Mouse (Mus musculus): ENCODE measurements around the gene Gnl1.
A peak's percentile ranks its signal among the peaks of the same experiment; 100 is the strongest.
"Not testable (repeated sequence)": the region's sequence is repeated elsewhere in the genome, so short reads cannot be mapped to it uniquely, and the experiment has no call there.

The Gnl1 gene

DNA sequence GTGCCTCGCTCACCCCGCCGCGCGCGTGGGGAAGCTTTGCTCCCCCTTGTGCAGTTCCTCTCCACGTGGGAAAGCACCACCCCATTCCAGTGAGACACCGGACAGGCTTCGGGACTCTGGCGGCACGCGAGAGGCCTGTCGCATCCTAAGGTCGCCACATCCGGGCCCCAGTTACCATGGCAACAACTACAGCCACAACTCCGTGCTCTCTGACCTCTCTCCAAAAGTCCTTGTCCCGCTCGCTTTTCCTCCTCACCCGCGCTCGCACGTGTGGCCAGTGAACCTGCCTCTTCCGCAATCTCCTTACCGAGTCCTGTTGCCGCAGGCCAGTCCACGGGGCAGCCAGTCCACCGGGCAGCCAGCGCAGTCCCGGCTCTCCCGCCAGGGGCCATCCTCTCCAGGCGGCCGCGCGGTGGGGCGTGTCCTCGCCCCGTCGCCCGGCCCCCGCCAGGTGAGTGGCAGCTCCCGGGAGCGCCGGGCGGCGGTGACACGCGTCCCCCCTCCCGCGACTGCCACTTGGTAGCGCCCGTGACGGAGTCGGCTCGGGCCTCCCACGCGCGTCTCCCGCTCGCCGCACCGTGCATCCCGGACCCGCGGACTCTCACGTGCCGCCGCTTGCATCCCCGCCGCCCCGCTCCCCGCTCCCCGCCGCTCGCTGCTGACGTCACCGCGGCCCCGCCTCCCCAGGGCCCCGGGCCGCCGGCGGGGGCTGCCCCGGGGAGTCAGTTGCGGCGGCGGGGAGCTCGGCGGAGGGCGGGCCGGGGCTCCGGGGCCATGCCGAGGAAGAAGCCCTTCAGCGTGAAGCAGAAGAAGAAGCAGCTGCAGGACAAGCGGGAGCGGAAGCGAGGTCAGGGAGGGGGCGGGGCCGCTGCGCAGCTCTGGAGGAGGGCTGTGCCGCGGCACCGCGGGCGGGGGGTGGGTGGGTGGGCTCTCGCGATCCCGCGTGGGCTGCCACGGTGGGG, at the start of gene Gnl1, which contains the start of gene Prr3:
Gnl1 (plus strand) TSS at position 451 of the 962 bp plus-strand sequence.
Prr3 (minus strand) TSS at position 836 of the 962 bp plus-strand sequence.
- DNase-seq (ENCODE audit: low spot score in 2 of 2): peak; percentile 90 to 95

DNA sequence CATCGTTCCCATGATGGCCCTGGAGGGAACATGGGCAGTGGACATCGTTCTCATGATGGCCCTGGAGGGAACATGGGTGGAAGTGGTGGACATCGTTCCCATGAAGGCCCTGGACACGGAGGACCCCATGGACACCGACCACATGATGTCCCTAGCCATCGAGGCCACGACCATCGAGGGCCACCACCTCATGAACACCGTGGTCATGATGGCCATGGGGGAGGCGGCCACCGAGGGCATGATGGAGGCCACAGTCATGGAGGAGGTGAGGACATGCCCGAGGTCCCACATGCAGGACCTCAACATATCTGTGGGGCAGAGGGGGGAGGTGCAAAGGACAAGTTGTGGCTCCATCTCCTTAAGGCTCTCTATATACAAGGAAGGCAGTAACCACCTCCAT, 49.0 kb upstream of the Gnl1 start:
- DNase-seq (ENCODE audit: low spot score in 2 of 2): no peak

DNA sequence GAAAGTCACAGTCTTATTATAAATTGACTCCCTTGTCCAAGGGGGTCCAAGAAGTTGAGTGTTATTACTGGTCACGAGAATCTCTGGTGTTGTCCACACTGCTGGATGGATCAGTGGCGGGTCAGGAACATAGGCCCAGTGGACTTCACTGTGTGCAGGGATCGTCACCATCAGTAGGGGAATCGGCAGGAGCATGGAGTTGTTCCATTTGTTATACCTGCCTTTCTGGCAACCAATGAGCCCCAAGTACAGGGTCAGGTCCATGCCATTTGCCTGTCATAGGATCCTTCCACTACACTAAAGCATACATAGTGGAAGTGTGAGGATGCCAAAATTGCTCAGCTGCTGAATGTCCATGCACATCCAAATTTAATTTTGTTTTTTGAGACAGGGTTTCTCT, 47.0 kb upstream of the Gnl1 start:
- no peak for DNase-seq (ENCODE audit: low spot score in 2 of 2)

DNA sequence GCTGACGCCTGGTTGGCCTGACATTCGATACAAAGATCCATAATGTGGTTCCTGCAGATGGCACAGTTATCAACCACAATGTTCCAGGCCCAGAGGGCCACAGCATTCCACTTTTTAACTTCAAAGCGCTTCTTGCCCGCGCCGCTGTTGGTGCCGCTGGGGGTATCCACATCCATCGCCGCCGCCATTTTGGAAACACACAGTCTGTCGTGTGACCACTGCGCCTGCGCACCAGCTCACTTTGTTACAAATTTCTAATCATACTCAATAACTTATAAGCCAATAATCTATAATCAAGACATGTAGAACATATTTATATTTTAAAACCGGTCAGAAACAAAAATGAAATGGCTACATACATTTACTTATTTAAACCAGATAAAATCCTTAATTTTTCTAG, 43.9 kb upstream of the Gnl1 start:
- DNase-seq (ENCODE audit: low spot score in 2 of 2): not testable (repeated sequence)

DNA sequence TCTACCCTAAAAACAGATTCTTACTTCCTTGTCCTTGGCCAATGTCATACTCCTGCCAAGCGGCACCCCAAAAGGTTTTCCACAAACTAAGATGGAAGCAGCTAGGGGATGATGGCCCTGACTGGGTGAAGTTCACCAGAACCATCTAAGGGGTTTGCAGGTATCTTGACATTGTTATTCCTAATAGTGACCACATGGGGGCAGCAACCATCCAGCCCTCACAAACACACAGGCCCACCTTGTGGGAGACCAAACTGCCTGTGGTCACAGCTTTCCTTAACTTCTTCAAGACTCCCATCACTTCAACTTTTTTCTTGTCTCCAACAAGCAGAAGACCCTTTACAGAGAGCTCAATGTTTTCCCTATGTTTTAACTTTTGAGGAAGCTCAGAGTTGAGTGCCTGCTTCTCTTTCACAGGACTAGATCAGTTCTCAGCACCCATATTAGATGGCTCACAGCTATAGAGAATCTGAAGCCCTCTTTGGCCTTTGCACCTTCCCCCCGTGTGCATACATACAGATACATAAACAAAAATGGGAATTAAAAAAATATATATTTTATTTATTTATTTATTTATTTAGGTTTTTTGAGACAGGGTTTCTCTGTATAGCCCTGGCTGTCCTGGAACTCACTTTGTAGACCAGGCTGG, 41.8 kb upstream of the Gnl1 start:
- no peak for DNase-seq (ENCODE audit: low spot score in 2 of 2)

DNA sequence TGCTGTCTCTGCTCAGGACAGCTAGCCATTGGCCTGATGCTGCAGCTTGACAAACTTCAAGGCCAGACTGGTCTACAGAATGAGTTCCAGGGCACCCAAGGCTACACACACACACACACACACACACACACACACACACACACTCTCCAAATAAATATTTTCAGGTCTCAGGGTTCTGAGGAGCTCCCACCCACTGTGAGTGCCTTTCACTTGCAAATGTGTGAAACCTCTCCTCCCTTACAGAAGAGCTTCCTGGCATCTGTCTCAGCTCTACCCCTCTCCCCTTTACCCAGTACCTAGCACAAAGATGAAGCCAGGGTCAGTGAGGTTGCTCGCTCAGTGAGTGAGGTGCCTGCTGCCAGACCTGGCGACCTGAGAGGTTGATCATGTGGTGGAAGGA, 40.5 kb upstream of the Gnl1 start:
- no peak for DNase-seq (ENCODE audit: low spot score in 2 of 2)

DNA sequence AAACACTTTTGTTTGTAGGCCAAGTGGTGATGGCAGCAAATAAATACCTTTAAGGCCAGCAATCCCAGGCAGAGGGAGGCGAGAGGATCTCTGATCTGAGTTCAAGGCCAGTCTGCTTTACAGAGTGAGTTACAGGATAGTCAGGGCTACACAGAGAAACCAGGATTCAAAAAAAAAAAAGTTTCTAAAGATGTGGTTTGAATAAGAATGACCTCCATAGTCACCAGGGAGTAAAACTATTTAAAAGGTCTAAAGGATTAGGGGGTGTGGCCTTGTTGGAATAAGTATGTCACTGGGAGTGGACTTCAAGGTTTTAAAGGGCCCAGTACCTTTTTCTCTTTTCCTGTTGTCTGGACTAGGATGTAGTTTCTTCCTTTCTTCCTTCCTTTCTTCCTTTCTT, 39.7 kb upstream of the Gnl1 start:
- DNase-seq (ENCODE audit: low spot score in 2 of 2): no peak

DNA sequence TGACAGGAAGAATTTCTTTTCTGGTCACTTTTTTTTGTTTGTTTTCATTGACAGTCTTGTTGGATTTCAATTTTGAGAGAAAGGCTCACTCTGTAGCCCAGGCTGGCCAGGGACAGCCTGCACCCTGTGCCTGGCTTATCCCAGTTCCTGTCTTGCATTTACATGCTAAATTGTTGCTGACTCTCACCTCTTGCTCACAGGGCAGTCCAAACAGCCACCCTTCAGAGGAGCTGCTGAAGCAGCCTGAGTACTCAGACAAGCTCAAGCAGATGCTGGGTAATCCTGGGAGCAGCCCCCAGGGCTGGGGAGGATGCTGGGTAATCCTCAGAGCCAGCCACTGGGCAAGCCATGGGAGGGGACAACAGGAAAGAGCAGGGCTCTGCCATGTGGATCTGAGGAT, 28.7 kb upstream of the Gnl1 start:
- DNase-seq (ENCODE audit: low spot score in 2 of 2): not testable (repeated sequence)

DNA sequence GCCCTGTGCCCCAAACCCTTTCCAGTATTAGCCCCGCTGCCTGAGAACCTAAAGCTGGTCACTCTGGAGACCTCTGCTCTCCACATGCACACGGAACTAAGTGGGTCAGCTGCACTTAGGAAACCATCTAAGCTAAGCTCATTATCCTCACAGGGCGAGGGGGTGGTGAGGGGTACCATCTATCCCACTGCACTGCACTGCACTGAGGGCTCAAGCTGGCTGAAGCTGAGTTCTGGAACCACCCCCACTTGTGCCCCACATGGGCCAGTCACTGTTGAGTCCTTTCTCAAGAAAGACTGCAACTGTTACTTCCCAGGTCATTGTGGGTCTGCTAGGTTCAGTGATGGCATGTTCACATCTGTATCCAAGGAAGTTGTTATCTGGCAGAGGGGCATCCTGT, 27.1 kb upstream of the Gnl1 start:
- not testable (repeated sequence) for DNase-seq (ENCODE audit: low spot score in 2 of 2)

DNA sequence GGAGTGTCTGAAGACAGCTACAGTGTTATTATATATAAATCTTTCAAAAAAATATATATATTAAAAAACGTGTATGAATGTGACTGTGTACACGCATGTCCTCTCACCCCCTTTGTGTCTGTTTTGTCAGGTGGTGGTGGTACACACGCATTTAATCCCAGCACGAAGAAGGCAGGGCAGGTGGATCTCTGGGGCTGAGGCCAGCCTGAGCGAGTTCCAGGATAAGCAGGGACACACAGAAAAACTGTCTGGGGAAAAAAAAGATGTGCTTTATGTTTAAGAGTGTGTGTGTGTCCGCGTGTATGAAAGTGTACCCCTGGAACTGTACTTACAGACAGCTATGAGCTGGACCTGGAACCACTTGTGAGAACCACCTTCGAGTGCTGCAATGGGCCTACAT, 25.0 kb upstream of the Gnl1 start:
- DNase-seq (ENCODE audit: low spot score in 2 of 2): no peak

DNA sequence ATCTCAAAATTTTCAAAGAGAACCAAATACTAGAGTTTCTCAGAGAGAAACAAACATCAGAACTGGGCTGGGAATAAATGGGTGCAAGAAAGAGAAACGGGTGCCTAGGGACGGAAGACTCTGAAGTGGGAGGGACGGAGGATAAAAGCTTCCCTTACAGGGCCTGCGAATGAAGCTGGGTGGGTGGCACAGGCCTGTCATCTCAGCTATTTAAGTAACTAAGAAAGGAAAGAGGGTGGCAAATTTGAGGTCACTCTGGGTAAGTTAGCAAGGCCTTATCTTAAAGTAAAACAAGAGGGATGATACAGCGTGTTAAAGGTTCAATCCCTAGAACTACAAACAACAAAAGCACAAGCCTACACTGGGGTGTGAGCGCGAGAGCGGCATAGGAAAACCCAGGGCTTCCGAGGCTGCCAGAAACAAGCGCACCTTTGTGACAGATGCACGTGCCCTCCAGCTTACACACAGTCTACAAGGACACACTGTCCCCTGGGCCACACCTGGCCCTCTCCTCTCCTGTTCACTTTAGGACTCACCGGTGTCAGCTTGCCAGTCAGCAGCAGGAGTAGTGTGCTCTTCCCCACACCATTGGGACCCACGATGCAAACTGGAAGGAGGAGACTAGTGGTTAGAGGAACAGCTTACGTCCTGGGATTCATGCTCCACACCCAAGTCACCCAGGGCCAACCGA, 21.0 kb upstream of the Gnl1 start:
- no peak for DNase-seq (ENCODE audit: low spot score in 2 of 2)

DNA sequence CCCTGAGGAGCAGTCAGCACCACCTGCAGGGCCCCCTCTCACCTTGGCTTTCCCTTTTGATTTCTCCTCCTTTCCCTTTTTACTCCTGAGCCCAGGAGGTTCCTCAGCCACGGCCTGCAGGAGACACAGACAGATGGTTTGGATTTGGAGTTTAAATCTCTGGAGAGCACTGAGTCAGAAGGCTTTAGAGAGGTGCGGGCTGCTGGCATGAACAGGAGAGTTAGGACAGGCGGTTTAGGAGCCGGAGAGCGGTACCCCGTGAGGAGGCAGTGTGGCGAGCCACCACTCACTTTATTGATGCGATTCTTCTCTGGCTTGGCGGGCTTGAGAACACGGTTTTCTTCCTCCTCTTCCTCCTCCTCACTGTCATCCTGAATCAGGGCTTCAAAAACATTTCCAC, 16.4 kb upstream of the Gnl1 start:
- DNase-seq (ENCODE audit: low spot score in 2 of 2): no peak

DNA sequence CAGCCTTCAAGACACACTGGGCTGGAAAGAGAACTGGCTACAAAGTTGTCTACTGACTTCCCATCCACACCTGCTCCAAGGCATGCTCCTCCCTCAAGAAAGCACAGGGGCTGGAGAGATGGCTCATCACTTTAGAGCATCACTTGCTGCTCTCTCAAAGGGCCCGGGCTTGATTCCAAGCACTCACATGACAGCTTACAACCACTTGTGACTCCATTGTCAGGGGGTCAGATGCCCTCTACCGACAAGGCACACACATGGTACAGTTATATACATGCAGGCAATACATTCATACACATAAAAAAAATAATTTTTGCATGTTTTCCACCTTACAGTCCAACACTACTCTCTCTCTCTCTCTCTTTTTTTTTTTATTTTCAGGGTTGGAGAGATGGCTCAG, 12.0 kb upstream of the Gnl1 start:
- no peak for DNase-seq (ENCODE audit: low spot score in 2 of 2)

DNA sequence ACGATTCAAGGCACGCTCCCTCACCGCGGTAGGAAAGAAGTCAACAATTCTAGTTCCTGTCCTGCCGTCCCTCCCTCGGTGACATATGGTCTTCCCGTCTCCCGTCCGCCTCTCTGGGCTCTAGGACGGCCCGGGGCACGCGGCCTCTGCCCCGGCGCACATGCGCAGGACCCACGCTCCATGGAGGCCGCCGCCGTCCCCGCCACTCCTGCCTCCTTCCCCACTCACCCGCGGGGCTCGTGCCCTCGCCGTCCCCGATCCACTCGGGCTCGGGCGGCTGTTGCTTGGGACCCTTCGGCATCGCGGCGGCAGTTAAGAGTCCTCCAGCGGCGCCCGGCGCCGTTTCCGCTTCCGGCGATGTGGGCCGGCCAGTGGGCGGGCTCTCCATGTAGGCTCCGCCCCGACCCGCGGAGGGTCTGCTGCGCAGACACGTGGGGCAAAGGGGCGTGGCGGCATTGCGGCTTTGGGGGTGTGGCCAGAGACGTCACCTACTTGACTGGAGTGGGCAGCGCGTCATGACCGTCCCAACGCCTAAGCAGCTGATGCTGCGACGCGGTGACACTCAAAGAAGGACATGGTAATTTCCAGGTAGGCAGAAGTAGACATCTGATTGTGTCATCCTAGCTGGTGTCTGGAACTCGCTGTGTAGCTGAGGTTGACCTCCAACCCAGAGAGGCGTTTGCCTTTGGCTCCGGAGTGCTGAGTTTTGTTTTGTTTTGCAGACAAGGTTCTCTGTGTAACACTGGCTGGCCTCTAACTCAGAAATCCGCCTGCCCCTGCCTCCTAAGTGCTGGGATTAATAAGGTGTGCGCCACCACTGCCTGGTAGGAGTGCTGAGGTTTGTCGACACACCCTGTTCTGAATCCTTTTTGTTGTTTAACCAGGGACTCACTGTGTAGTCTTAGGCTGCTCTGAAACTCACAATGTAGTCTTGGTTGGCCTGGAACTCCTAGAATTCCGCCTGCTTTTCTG, 9.9 kb upstream of the Gnl1 start, which contains the start of gene Abcf1:
Abcf1 (minus strand) TSS at position 344 of the 972 bp plus-strand sequence.
- DNase-seq (ENCODE audit: low spot score in 2 of 2): peak; percentile 95 to 99

DNA sequence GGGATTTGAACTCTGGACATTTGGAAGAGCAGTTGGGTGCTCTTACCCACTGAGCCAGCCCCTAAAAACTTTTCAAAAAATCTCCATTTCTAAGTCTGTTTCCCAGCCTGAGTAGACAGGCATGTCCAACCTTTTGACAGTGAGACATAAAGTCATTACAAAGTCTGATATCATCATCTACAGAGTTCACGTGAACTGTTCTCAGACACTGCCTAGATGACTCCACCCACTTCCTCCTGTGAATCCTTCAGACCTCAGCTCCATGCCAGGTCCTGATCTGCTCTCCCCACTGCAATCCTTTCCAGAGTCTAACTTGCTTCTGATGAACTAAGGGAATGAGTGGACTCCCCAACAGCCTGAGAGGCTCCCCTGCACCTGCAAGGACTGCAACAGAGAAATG, 7.5 kb upstream of the Gnl1 start:
- DNase-seq (ENCODE audit: low spot score in 2 of 2): no peak

DNA sequence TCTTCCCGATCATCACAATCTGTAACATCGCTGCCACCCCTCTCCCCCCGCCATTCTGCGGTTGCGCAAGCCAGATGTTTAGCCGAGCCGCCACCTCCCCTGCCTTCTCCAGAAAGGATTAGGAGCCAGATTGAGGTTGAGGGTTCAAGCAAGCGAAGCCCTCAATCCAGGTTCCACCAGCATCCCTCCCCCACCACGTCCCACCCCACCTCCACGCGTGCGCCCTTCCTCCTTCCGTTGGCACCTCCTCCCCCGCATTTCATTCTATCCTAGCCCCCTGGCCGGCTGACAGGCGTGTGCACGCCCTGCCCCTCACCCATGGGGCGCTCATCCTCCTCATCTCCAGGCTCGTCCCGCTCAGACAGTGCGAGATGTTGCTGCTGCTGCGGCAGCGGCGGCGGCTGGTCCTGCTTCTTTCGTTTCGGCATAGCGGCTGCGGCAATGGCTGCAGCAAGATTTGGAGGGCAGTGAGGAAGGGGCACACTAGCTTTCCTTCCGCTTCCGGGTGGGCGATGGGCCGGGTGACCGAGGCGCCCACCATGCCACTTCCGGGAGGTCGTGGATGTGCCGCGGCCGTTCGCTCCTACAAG, 745 bp upstream of the Gnl1 start:
- DNase-seq (ENCODE audit: low spot score in 2 of 2): peak in 1 of 2 experiments; percentile 85

DNA sequence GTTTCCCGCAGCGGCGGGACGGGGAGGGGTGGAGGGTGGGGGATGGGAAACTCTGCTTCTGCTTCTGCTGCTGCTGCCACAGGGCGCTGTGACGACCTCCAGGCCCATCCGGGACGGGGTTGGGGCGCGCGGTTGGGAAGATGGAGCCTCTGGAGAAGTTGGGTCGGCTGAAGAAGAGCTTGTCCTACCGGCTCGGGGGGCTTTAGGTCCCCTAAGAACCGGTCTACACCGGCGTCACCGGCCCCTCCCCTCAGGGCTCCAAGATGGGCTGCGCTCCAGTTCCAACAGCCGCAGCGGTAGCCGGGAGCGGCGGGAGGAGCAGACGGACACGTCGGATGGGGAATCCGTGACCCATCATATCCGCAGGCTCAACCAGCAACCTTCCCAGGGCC, 708 bp downstream of the Gnl1 start:
- peak in 1 of 2 experiments; percentile 47 for DNase-seq (ENCODE audit: low spot score in 2 of 2)

DNA sequence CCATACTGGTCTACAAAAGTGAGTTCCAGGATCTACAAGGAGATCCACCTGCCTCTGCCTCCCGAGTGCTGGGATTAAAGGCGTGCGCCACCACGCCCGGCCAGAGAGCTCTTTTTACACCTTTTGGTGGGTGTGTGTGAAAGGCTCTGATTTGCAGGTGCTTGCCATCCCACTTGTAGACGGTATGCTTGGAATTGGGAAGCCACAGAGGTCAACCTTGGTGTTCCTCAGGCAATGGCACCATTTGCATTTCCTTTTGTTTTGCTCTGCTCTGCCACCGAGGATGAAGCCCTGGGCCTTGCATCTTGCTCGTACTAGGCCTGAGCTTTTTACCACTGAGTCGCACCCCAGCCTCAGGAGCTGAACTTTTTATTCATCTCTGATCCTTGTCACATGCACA, 2.1 kb downstream of the Gnl1 start:
- DNase-seq (ENCODE audit: low spot score in 2 of 2): no peak

DNA sequence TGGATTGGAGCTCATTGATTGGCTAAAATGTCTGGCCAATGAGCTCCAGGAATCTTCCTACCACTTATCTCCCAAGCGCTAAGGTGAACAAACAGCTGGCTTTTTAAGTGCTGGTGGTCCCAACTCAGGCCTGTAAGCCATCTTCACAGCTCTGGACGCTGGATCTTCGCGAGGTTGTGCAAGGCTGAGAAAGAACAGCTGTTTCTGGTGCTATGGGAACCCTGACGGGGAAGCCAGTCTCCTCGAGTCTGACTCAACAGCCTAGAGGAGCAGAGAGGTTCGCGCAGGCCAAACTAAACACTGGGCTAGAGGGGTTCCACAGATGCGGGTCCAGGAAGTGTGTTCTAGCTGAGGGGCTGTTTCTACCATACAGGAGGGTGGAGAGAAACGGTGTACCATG, 12.1 kb downstream of the Gnl1 start:
- DNase-seq (ENCODE audit: low spot score in 2 of 2): no peak

DNA sequence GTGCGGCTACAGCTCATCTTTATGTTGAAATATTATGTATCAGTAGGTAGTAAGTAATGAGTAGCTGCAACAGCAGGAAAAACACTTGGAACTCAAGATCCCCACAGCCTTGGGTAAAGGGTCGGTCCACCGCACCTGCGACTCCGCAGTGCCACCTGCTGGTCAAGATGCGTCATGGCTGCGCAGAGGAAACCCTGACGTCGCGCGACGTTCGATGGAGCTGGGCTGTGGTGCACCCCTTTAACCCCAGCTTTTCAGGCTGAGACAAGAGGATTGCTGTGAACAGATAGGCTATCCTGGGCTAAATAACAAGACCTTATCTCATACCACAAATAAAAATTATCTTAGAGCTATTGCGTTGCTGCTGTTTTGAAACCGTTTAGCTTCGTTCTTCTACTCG, 14.0 kb downstream of the Gnl1 start:
- DNase-seq (ENCODE audit: low spot score in 2 of 2): peak in 1 of 2 experiments; percentile 79

Measured in left cerebral cortex, adult 9 months (tissue).